Mouse (Mus musculus) hindbrain, embryonic 15.5 days (tissue): ENCODE measurements around the gene Btn2a2. TPM values are rescaled to one million over a fixed set of nuclear protein-coding genes. Genes with fewer than 3 reads are reported as not detected.

Source experiments
- ATAC-seq: fragments of 200-750 bp; cut with Nextera tagmentation; 2 replicates; pipeline ENCODE4 v1.8.0; 2017; ENCODE audit warnings: low read depth, moderate number of reproducible peaks, moderate TSS enrichment; ENCODE audit not compliant: low FRiP score
- H3K27ac ChIP-seq: fragments of 300-500 bp; sonication (generic); replicated peaks from 2 replicates; pipeline ENCODE4 v1.5.1; 2015; ENCODE audit warnings: mild to moderate bottlenecking, inconsistent platforms
- H3K27me3 ChIP-seq: fragments of 300-500 bp; sonication (generic); 2 replicates; pipeline ENCODE4 v1.6.1; 2015; ENCODE audit warnings: control low read depth, inconsistent platforms
- H3K36me3 ChIP-seq: fragments of 300-500 bp; sonication (generic); 2 replicates; pipeline ENCODE4 v1.6.1; 2015; ENCODE audit warnings: control low read depth, inconsistent platforms
- H3K4me1 ChIP-seq: fragments of 300-500 bp; sonication (generic); replicated peaks from 2 replicates; pipeline ENCODE4 v1.6.1; 2015; ENCODE audit warnings: control low read depth, inconsistent platforms
- H3K4me2 ChIP-seq: fragments of 300-500 bp; sonication (generic); 2 replicates; pipeline ENCODE4 v1.6.1; 2015; ENCODE audit warnings: moderate library complexity, mild to moderate bottlenecking, inconsistent platforms
- H3K4me3 ChIP-seq: fragments of 300-500 bp; sonication (generic); 2 replicates; pipeline ENCODE4 v1.5.1; 2015; ENCODE audit warnings: mild to moderate bottlenecking, inconsistent platforms
- H3K9ac ChIP-seq: fragments of 300-500 bp; sonication (generic); 2 replicates; pipeline ENCODE4 v1.6.1; 2015; ENCODE audit warnings: inconsistent platforms
- H3K9me3 ChIP-seq: fragments of 300-500 bp; sonication (generic); 2 replicates; pipeline ENCODE4 v1.6.1; 2016; ENCODE audit warnings: control low read depth, inconsistent platforms
- WGBS: fragments of 180-500 bp; shearing (Covaris S2); methylation state at CpG from one replicate; pipeline ENCODE4 v1.1.7; 2015; 5-methylcytosine and 5-hydroxymethylcytosine counted together
- polyA plus RNA-seq: library from polyadenylated mRNA; unstranded; fragments of >200 nt; fragmentation: Nextera tagmentation; extraction: Ambion mirVana; gene quantifications from 2 replicates; pipeline ENCODE4 v1.2.1, GENCODE M21; 2015

The Btn2a2 gene
- polyA plus RNA-seq, 1 experiment from 2014 or later = 0.06 TPM

DNA sequence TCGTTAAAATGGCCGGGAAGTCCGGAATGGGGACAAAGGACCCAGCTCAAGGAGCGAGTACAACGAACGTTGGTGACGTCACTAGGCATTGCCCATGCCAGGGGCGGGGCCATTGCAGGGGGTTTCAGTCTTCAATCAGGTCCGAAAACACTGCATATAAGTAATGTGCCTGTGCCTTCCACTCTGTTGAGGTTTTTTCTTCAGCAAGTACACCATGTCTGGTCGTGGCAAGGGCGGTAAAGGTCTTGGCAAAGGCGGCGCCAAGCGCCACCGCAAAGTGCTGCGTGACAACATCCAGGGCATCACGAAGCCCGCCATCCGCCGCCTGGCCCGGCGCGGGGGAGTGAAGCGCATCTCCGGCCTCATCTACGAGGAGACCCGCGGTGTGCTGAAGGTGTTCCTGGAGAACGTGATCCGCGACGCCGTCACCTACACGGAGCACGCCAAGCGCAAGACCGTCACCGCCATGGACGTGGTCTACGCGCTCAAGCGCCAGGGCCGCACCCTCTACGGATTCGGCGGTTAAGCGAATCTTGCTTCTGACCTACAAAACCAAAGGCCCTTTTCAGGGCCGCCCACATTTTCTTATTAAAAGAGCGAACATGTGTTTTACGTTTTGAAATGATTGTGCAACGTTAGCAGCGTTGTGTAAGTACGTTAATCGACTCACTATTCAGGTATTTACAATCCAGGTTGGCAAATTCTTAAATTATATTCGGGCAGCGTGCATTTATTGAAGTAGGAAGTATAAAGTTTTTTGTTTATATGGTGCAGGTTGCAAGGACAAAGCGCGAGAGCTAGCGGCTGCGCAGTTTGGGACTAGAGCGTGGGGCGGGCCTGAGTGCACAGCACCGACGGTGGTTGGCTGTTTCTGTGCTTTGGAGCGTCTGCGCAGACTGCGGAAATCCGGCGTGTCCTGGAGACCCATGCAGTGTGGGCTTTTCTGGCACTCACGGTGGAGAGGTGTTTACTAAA, 42.5 kb upstream of the Btn2a2 start, which contains the start of gene Hist1h4h:
Gene Hist1h4h, plus strand, starts transcription at position 150 of the 975 bp plus-strand sequence.
- ATAC-seq = peak; percentile 85
- Histone ChIP-seq H3K4me1 (peaks cover 48% of the 10 kb centered on the region), H3K9ac (peak within 1 kb of the TSS; percentile 62), H3K4me2 (peak within 1 kb of the TSS; percentile 89), H3K36me3 (no peaks in the 10 kb centered on the region), H3K27ac (peak within 1 kb of the TSS; percentile 96), H3K9me3 (no peaks in the 10 kb centered on the region), H3K4me3 (peak within 1 kb of the TSS; percentile 52), H3K27me3 (no peaks in the 10 kb centered on the region)
- under 1% methylated on average over 60 of the region's 70 CpGs for WGBS

DNA sequence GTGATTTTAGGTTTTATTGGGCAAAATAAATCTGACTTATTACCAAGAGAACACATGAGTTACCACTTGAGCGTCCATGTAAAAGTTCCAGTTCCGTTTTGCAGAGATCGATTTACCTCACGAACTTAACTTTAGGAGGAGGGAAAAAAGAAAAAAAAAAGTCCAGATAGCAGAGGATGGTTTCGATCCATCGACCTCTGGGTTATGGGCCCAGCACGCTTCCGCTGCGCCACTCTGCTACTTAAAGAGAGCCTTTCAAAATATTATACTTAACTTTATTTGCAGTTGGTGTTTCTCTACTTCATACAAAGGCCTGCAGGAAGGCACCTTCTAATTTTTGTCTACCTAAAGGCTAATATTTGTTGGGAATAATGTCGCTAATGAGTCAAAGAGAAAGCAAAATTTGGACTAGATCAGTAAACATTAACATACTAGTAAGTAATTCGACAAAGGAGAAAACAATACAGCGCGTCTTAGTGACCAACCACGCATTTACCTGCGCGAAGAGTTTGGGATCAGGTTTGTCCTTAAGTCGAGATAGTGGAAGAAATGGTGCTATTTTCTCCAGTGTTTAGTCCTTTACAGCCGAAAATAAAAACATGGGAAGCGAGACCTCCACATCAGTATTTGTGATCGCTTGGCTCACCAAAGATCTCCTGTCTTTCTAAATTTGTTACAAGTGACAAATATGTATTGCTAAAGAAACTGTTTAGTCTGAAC, 41.7 kb upstream of the Btn2a2 start:
- peak overlapping the region; percentile 96 for H3K27ac ChIP-seq
- WGBS = under 1% methylated on average over 20 of the region's 20 CpGs
- no peaks in the 10 kb centered on the region for H3K27me3 ChIP-seq
- ATAC-seq = no peak
- H3K4me2 ChIP-seq = peak overlapping the region; percentile 89
- peaks cover 51% of the 10 kb centered on the region for H3K4me1 ChIP-seq
- no peaks in the 10 kb centered on the region for H3K9me3 ChIP-seq
- H3K9ac ChIP-seq = peak overlapping the region; percentile 62
- H3K4me3 ChIP-seq = peak overlapping the region; percentile 52
- no peaks in the 10 kb centered on the region for H3K36me3 ChIP-seq

DNA sequence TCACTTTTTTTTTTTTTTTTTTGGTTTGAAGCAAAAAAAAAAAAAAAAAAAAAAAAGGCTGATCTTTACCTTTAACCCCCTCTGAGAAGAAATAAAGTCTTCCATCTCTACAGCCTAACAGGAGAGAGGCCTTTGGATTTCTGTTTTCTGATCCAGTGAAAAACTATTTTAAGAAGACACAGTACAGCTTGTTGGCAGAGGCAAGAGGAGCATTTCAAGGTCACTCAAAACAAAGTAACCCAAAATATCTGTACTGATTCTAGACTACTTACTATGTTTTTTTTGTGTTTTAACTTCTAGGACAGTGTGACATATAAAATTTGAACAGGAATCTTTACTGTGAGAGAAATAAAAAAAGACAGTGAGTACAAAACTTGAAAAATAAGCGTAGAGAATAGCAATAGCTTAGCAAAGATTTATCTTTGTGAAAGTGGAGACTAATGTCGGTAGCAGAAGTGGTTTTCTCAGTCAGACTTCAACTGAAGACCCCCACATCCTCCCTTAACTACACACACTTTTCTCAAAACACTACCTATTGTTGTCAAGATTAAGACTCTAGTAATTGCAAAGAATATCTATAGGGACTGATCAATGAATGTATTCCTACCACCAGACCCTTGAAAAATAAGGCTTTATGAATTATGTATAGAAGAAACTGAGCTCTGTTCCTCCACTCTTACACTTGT, 41.0 kb upstream of the Btn2a2 start:
- no peaks in the 10 kb centered on the region for H3K27me3 ChIP-seq
- ATAC-seq = no peak

DNA sequence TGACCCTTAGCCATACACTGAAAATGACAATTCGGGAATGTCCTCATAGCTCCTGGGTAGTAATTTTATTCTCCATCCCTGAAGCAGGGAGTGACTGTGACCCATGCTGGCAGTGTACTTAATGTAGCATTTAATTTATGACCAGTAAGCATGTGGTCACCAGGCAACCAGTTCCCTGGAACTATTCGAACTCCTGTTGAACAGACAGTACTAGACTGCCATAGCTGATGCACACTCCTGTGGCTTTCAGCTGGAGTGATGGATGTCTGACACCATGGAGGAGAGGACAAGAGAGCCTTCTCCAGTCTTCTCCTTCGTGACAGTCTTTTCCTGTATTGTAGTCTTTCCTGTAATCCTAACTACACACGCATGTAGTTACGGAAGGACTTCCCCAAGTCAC, 40.3 kb upstream of the Btn2a2 start:
- Histone ChIP-seq H3K4me2 (no peak overlapping the region), H3K4me3 (no peak overlapping the region), H3K9me3 (no peaks in the 10 kb centered on the region), H3K27ac (no peak overlapping the region), H3K9ac (no peak overlapping the region), H3K4me1 (peaks cover 41% of the 10 kb centered on the region), H3K27me3 (no peaks in the 10 kb centered on the region), H3K36me3 (no peaks in the 10 kb centered on the region)
- ATAC-seq = no peak
- WGBS = 57% methylated on average over 5 of the region's 5 CpGs

More for the DNA sequence above, 41.0 kb upstream of the Btn2a2 start:
- H3K4me2 ChIP-seq = peak overlapping the region; percentile 89
- peak overlapping the region; percentile 96 for H3K27ac ChIP-seq
- peak overlapping the region; percentile 62 for H3K9ac ChIP-seq
- peaks cover 48% of the 10 kb centered on the region for H3K4me1 ChIP-seq
- H3K4me3 ChIP-seq = peak overlapping the region; percentile 52
- H3K9me3 ChIP-seq = no peaks in the 10 kb centered on the region
- WGBS = 33% methylated on average over 2 of the region's 2 CpGs
- no peaks in the 10 kb centered on the region for H3K36me3 ChIP-seq

- H3K9ac ChIP-seq = peak overlapping the region; percentile 42
- peak overlapping the region; percentile 52 for H3K4me3 ChIP-seq
- WGBS = under 1% methylated on average over 17 of the region's 17 CpGs
- peaks cover 24% of the 10 kb centered on the region for H3K4me1 ChIP-seq
- no peaks in the 10 kb centered on the region for H3K9me3 ChIP-seq
- no peaks in the 10 kb centered on the region for H3K36me3 ChIP-seq
- peak overlapping the region; percentile 57 for H3K4me2 ChIP-seq
- ATAC-seq = peak; percentile 62
- H3K27ac ChIP-seq = peak overlapping the region; percentile 79
- H3K27me3 ChIP-seq = no peaks in the 10 kb centered on the region
These were observed 37.7 kb upstream of the Btn2a2 start for GRCm38 (mm10) chr13:23526312-23526711.

GRCm38 (mm10) chr13:23525901-23526300, 37.2 kb upstream of the Btn2a2 start:
- no peaks in the 10 kb centered on the region for H3K9me3 ChIP-seq
- WGBS = 2% methylated on average over 10 of the region's 10 CpGs
- peak overlapping the region; percentile 57 for H3K4me2 ChIP-seq
- no peak overlapping the region for H3K9ac ChIP-seq
- no peak for ATAC-seq
- no peaks in the 10 kb centered on the region for H3K27me3 ChIP-seq
- no peak overlapping the region for H3K27ac ChIP-seq
- peak overlapping the region; percentile 52 for H3K4me3 ChIP-seq
- no peaks in the 10 kb centered on the region for H3K36me3 ChIP-seq
- H3K4me1 ChIP-seq = peaks cover 24% of the 10 kb centered on the region

DNA sequence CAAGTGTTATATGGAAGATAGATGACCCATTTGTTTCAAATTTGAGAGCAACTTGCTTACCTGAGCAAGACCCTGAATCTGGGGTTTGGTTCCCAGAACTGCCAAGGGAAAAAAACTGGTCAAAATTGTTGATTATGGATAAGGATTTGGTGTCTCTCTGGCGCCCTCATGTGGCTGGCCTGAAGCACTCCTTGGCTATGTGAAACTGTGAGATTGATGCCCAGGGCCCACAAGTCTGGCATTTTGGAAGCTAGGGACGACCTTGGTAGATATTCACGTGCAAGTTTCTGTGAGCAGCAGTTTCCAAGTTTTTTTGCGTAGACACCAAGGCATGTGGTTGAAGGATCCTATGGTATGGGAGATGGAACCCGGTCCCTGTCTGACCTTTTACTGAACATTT, 36.0 kb upstream of the Btn2a2 start:
- no peak overlapping the region for H3K27ac ChIP-seq
- no peaks in the 10 kb centered on the region for H3K27me3 ChIP-seq
- H3K36me3 ChIP-seq = no peaks in the 10 kb centered on the region
- no peak for ATAC-seq
- H3K4me1 ChIP-seq = peaks cover 21% of the 10 kb centered on the region
- no peaks in the 10 kb centered on the region for H3K9me3 ChIP-seq
- 9% methylated on average over 5 of the region's 5 CpGs for WGBS
- no peak overlapping the region for H3K4me3 ChIP-seq
- H3K9ac ChIP-seq = no peak overlapping the region
- peak overlapping the region; percentile 23 for H3K4me2 ChIP-seq

- no peaks in the 10 kb centered on the region for H3K9me3 ChIP-seq
- ATAC-seq = no peak
- WGBS = 47% methylated on average over 5 of the region's 5 CpGs
- no peaks in the 10 kb centered on the region for H3K27me3 ChIP-seq
- peaks cover 20% of the 10 kb centered on the region for H3K4me1 ChIP-seq
- H3K9ac ChIP-seq = no peak overlapping the region
- no peaks in the 10 kb centered on the region for H3K36me3 ChIP-seq
- no peak overlapping the region for H3K27ac ChIP-seq
- H3K4me2 ChIP-seq = no peak overlapping the region
- no peak overlapping the region for H3K4me3 ChIP-seq
These were observed 35.3 kb upstream of the Btn2a2 start for GRCm38 (mm10) chr13:23523976-23524375.

DNA sequence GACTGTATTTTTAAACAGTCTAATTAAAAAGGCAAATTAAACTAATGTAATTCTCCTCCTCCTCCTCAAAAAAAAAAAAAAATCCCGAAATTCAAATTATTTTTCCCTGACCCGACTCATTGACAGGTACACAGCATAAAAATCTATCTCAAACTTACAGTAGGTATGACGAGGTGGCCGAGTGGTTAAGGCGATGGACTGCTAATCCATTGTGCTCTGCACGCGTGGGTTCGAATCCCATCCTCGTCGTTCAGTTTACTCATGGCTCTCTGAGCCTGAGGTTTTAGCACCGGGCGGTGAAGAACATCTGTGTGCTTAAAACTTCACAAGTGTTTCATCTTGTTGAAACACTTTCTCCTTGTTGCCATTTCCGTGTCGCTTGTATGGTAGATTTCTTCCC, 33.0 kb upstream of the Btn2a2 start:
- Histone ChIP-seq H3K9me3 (no peaks in the 10 kb centered on the region), H3K9ac (no peak overlapping the region), H3K27ac (no peak overlapping the region), H3K4me1 (peaks cover 16% of the 10 kb centered on the region), H3K36me3 (no peaks in the 10 kb centered on the region), H3K4me3 (0 out of 2 replicates have a peak overlapping the region, but pooled peaks have one; percentile 8), H3K27me3 (no peaks in the 10 kb centered on the region), H3K4me2 (peak overlapping the region; percentile 43)
- WGBS = 1% methylated on average over 14 of the region's 14 CpGs
- no peak for ATAC-seq

DNA sequence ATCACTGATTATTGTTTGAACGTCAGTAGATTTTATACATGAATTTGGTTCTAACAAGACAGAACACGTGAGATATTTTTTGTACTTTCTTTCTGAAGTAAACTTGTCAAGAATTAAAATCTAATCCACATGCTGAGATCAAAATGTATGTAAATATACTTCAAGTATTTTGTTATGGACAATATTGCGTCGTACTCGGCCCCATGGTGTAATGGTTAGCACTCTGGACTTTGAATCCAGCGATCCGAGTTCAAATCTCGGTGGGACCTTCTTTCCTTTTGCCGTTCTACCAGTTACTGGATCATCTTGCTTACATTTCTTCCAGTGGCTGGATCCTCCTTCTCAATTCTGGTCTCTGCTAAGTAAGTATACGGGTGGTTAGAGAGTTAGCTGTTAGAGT, 30.8 kb upstream of the Btn2a2 start:
- WGBS = under 1% methylated on average over 10 of the region's 10 CpGs
- Histone ChIP-seq H3K36me3 (no peaks in the 10 kb centered on the region), H3K9me3 (no peaks in the 10 kb centered on the region), H3K4me3 (peak overlapping the region; percentile 37), H3K4me2 (peak overlapping the region; percentile 91), H3K27ac (0 out of 2 replicates have a peak overlapping the region, but pooled peaks have one; percentile 10), H3K9ac (no peak overlapping the region), H3K4me1 (peaks cover 17% of the 10 kb centered on the region), H3K27me3 (no peaks in the 10 kb centered on the region)
- ATAC-seq = no peak

GRCm38 (mm10) chr13:23518885-23519284, 30.2 kb upstream of the Btn2a2 start:
- no peaks in the 10 kb centered on the region for H3K36me3 ChIP-seq
- ATAC-seq = 0 out of 2 replicates have a peak, but pooled peaks have one; percentile 45
- WGBS = under 1% methylated on average over 6 of the region's 6 CpGs
- peaks cover 17% of the 10 kb centered on the region for H3K4me1 ChIP-seq
- H3K9ac ChIP-seq = no peak overlapping the region
- peak overlapping the region; percentile 37 for H3K4me3 ChIP-seq
- peak overlapping the region; percentile 91 for H3K4me2 ChIP-seq
- 0 out of 2 replicates have a peak overlapping the region, but pooled peaks have one; percentile 10 for H3K27ac ChIP-seq
- H3K9me3 ChIP-seq = no peaks in the 10 kb centered on the region
- H3K27me3 ChIP-seq = no peaks in the 10 kb centered on the region
